Mouse (Mus musculus) myocyte (in vitro differentiated cells): ENCODE data around the gene Slc30a7. TPM values are rescaled to one million over a fixed set of nuclear protein-coding genes. Genes with fewer than 3 reads are reported as not detected.

Experiments used
- H3K27me3 ChIP-seq: one replicate; pipeline ENCODE4 v1.6.1; 2011; ENCODE audit not compliant: control insufficient read depth, insufficient read depth, insufficient read length
- H3K36me3 ChIP-seq: one replicate; pipeline ENCODE4 v1.6.1; 2011; ENCODE audit not compliant: control insufficient read depth, insufficient read depth
- H3K4me2 ChIP-seq: one replicate; pipeline ENCODE4 v1.6.1; 2011; ENCODE audit warnings: low read depth, control low read depth
- H3K4me3 ChIP-seq: one replicate; pipeline ENCODE4 v1.5.1; 2011; ENCODE audit warnings: mild to moderate bottlenecking, control low read depth, moderate library complexity
- H3K79me2 ChIP-seq: one replicate; pipeline ENCODE4 v1.6.1; 2011; ENCODE audit not compliant: control insufficient read depth, insufficient read depth
- H3ac ChIP-seq: one replicate; pipeline ENCODE4 v1.6.1; 2011; ENCODE audit not compliant: control insufficient read depth, insufficient read length
- CEBPB ChIP-seq: IDR thresholded peaks from 2 replicates; pipeline ENCODE4 v1.6.1; 2011; ENCODE audit warnings: mild to moderate bottlenecking, moderate library complexity; ENCODE audit not compliant: poor library complexity, insufficient read depth, severe bottlenecking
- E2F4 ChIP-seq: IDR thresholded peaks from one replicate; pipeline ENCODE4 v1.6.1; 2011; ENCODE audit warnings: mild to moderate bottlenecking, control low read depth, moderate library complexity; ENCODE audit not compliant: insufficient read depth
- MAX ChIP-seq: IDR thresholded peaks from one replicate; pipeline ENCODE4 v1.6.1; 2011; ENCODE audit warnings: low read depth, mild to moderate bottlenecking, control low read depth
- MYOD1 ChIP-seq, 3 experiments: IDR thresholded peaks; one replicate each; pipeline ENCODE4 v1.6.1; 2011; ENCODE audit warnings: control low read depth in 2 of 3, low read depth in 2 of 3, mild to moderate bottlenecking in 2 of 3, moderate library complexity in 1 of 3; ENCODE audit not compliant: insufficient read length in 2 of 3, control insufficient read depth in 1 of 3
- MYOG ChIP-seq, 3 experiments: IDR thresholded peaks; one replicate each; pipeline ENCODE4 v1.6.1; 2011; ENCODE audit warnings: control low read depth in 2 of 3, low read depth in 2 of 3, mild to moderate bottlenecking in 2 of 3; ENCODE audit not compliant: insufficient read length in 2 of 3, control insufficient read depth in 1 of 3, insufficient read depth in 1 of 3
- POLR2A ChIP-seq: IDR thresholded peaks from one replicate; pipeline ENCODE4 v1.6.1; 2011; ENCODE audit warnings: low read depth, mild to moderate bottlenecking, control low read depth, moderate library complexity; ENCODE audit not compliant: insufficient read length
- POLR2AphosphoS2 ChIP-seq: IDR thresholded peaks from one replicate; pipeline ENCODE4 v1.6.1; 2011; ENCODE audit warnings: low read depth, control low read depth; ENCODE audit not compliant: insufficient read length
- REST ChIP-seq: IDR thresholded peaks from one replicate; pipeline ENCODE4 v1.6.1; 2011; ENCODE audit warnings: mild to moderate bottlenecking, control low read depth, moderate library complexity; ENCODE audit not compliant: insufficient read depth, insufficient read length
- SRF ChIP-seq: IDR thresholded peaks from one replicate; pipeline ENCODE4 v1.6.1; 2011; ENCODE audit warnings: low read depth; ENCODE audit not compliant: control insufficient read depth, insufficient read length
- TCF12 ChIP-seq: IDR thresholded peaks from one replicate; pipeline ENCODE4 v1.6.1; 2011; ENCODE audit warnings: mild to moderate bottlenecking, control low read depth; ENCODE audit not compliant: poor library complexity, insufficient read depth, severe bottlenecking
- TCF3 ChIP-seq: IDR thresholded peaks from one replicate; pipeline ENCODE4 v1.6.1; 2011; ENCODE audit warnings: low read depth, control low read depth; ENCODE audit not compliant: insufficient read length
- USF1 ChIP-seq: IDR thresholded peaks from one replicate; pipeline ENCODE4 v1.6.1; 2011; ENCODE audit warnings: low read depth, mild to moderate bottlenecking, control low read depth, moderate library complexity
- polyA plus RNA-seq: library from polyadenylated mRNA; unstranded; fragments of >200 nt; fragmentation: generic; extraction: Trizol; gene quantifications from one replicate; pipeline ENCODE4 v1.2.1, GENCODE M21; 2012; ENCODE audit warnings: missing spikeins

Slc30a7 gene
- polyA plus RNA-seq, 1 experiment, result 3.9 TPM

DNA sequence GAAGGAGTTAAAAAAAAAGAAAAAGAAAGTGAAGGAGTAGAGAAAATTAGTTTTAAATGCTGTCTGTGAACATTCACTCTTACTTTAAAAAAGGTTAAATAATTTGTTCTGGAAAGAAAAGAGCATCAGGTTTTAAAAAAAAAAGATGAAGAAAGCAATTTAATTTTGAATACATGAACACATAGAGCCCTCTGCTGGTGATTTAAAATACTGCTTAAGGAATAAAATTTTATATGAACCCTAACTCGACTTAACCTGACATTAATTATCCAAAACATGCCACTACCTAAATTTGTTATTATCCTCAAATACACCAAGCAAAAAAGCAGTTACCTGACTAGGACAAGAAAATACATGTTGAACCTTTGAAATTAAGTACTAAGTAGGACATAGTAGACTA is 28.2 kb downstream of the Slc30a7 start:
- Histone ChIP-seq H3K4me2 (no peak overlapping the region), H3K36me3 (peaks cover 25% of the 10 kb centered on the region), H3K4me3 (no peak overlapping the region), H3ac (no peak overlapping the region), H3K79me2 (no peaks in the 10 kb centered on the region), H3K27me3 (no peaks in the 10 kb centered on the region)
- no peak for TF ChIP-seq REST
- TF ChIP-seq TCF3, result no peak
- TF ChIP-seq CEBPB, result no peak
- no peak for TF ChIP-seq MYOG (IDR thresholded peaks at IDR 0.05; ENCODE audit: control insufficient read depth in 1 of 3, insufficient read depth in 1 of 3, insufficient read length in 2 of 3, low read depth in 2 of 3)
- TF ChIP-seq USF1, result no peak
- TF ChIP-seq POLR2A, result no peak
- no peak for TF ChIP-seq E2F4
- TF ChIP-seq POLR2AphosphoS2, result no peak
- no peak for TF ChIP-seq SRF

DNA sequence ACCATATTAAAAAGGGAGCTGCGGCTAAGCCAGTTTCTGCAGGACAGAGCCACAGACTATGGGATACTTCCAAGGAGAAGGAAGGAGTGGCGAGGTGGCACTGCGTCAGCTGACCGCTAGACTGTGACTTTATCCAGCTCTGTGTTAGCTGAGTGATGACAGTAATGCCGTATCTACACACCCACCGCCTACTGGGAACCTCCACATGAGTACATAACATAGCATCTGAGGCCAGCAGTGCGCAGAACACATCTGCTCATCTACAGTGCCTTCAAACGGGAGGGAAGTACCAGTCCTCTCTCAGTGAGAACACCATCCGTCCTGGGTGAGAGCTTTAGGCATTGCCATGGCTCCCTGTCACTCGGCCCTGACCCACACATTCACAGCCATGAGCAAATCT is 32.2 kb downstream of the Slc30a7 start:
- Histone ChIP-seq H3K4me3 (no peak overlapping the region), H3K27me3 (no peaks in the 10 kb centered on the region), H3K36me3 (peaks cover 17% of the 10 kb centered on the region), H3ac (no peak overlapping the region), H3K79me2 (no peaks in the 10 kb centered on the region), H3K4me2 (no peak overlapping the region)
- TF ChIP-seq SRF, result no peak
- no peak for TF ChIP-seq USF1
- no peak for TF ChIP-seq POLR2A
- no peak for TF ChIP-seq TCF3
- TF ChIP-seq E2F4, result no peak

DNA sequence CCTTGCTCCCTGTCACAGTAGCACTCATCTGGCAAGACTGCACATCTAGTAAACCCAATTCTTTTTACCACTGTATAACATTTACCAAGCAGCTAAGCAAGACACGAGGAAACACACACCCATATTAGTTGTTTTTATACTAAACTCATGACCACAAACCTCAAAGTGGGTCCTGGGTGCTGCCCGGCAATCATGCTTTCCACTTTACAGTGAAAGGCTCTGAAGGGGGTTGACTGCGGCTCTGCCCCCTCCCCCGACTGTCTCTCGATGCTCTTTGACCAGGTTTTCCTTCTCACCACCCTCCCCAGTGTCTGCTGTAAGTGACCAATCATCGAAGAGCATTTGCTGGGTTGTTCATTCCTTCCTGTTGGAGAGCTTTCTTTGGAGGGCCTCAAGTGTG is 33.0 kb downstream of the Slc30a7 start:
- no peak overlapping the region for H3ac ChIP-seq
- H3K27me3 ChIP-seq, result no peaks in the 10 kb centered on the region
- H3K36me3 ChIP-seq, result peaks cover 17% of the 10 kb centered on the region
- H3K4me2 ChIP-seq, result no peak overlapping the region
- no peak for TF ChIP-seq E2F4
- no peak for TF ChIP-seq TCF3
- no peak for TF ChIP-seq POLR2AphosphoS2
- TF ChIP-seq TCF12, result no peak
- no peak for TF ChIP-seq POLR2A
- no peak overlapping the region for H3K4me3 ChIP-seq
- H3K79me2 ChIP-seq, result no peaks in the 10 kb centered on the region

DNA sequence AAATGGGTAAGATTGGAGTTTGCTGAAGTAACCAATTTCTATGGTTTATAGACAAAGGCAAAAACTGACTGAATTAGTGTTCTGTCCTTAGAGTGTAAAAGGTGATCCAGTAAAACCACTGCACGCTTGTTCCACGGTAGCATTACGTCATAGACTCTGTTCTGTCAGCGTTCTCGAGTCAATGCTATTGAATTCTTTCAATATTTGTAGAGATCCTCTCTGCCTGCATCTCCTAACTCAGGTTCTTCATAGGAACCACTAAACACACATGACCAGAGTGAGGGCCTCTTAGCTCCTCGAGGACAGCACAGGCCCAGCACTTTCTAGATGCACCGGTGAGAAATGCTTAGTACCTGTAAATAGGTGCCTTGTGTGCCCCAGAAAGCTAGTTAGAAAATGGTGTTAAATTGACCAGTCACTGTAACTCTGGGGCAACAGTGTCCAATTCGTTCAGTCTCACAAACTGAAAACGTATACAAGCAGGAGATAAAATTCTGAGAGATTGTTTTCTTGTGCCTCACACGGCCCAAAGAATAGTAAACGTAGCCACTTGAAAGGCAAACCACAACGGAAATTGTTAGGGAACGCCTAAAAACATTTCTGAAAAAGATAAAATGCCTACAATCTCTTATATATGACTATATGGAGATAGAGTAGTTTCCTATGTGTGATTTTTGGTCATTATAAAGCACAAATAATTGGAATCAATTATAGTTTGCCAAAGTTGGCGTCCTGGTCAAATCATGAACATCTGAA is 35.1 kb downstream of the Slc30a7 start:
- H3K4me3 ChIP-seq, result no peak overlapping the region
- H3K79me2 ChIP-seq, result no peaks in the 10 kb centered on the region
- no peak overlapping the region for H3ac ChIP-seq
- no peaks in the 10 kb centered on the region for H3K27me3 ChIP-seq
- no peak overlapping the region for H3K4me2 ChIP-seq
- peaks cover 2% of the 10 kb centered on the region for H3K36me3 ChIP-seq
- TF ChIP-seq MAX (no peak), TCF3 (no peak), TCF12 (no peak), SRF (no peak), MYOD1 (IDR thresholded peaks at IDR 0.05; ENCODE audit: control insufficient read depth in 1 of 3, insufficient read length in 2 of 3, low read depth in 2 of 3) (no peak), REST (no peak), CEBPB (no peak), POLR2A (no peak), POLR2AphosphoS2 (no peak), USF1 (no peak), MYOG (IDR thresholded peaks at IDR 0.05; ENCODE audit: control insufficient read depth in 1 of 3, insufficient read depth in 1 of 3, insufficient read length in 2 of 3, low read depth in 2 of 3) (no peak), E2F4 (no peak)

DNA sequence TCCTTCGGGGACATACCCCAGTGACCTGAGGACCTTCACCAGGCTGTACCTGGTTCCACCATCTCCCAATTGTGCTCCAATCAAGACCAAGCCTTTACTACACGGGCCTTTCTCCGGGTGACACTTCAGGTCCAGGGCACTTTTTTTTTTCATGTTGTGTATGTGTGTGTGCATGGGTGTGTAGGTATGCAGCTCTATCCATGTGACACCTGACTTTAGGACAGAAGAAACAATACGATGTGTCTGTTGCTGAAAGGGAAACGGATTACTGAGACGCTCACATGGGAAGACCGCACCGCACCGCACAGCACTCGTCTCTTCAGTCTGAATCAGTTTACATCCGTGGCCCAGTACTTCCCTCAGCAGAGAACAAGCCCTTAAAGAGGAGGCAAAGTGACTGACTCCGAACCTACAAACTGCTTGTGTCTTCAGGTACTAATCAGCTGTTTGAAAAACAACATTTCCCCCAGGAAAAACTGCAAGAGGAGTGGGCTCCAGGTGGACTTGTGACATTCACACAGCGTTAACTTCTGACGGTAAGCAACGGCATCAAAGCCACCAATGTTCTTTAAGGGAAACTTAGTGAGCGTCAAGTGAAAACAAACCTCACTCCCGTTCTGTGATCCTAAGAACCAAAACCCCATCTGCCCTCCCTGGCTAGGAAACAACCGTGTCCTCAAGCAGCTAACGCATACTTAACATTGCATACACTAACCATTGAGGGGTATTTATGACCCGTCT is 36.0 kb downstream of the Slc30a7 start:
- Histone ChIP-seq H3K4me2 (no peak overlapping the region), H3ac (no peak overlapping the region), H3K79me2 (no peaks in the 10 kb centered on the region), H3K36me3 (no peaks in the 10 kb centered on the region), H3K27me3 (no peaks in the 10 kb centered on the region), H3K4me3 (no peak overlapping the region)
- TF ChIP-seq MYOG (IDR thresholded peaks at IDR 0.05; ENCODE audit: control insufficient read depth in 1 of 3, insufficient read depth in 1 of 3, insufficient read length in 2 of 3, low read depth in 2 of 3) (no peak), REST (no peak), TCF3 (no peak), SRF (no peak)
